Mouse (Mus musculus): Measurements from ENCODE around the gene Rnps1.

DNA sequence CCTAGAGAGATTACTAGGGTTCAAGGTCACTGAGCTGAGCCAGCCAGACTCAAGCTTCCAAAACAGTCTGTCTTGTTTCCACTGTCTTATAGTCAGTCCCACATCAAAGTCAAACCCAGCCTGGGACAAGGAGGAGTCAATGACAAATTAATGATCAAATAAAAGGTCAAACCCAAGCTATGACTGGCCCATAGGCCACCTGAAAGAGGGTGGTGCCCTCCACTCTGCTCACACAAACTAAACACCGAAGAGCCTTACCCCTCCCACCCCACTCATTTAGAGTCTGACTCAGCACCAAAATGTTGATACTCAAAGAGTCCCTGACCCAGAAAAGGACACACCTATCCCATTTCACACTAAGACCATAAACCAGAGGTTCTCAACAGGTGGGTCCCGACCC lies 39.0 kb downstream of the Rnps1 start:
- no peak for TF ChIP-seq CTCF (conservative IDR thresholded peaks at IDR 0.05; ENCODE audit: insufficient read depth, insufficient read length, low read depth, low read length)
- TF ChIP-seq POLR2A (IDR thresholded peaks at IDR 0.05; ENCODE audit: low read depth, low read length), result no peak

Data from kidney, adult 2 months (tissue).